Mouse (Mus musculus) forebrain, embryonic 12.5 days (tissue): Measurements from ENCODE around the gene Syt1. TPM values are rescaled to one million over a fixed set of nuclear protein-coding genes. Genes with fewer than 3 reads are reported as not detected.

ENCODE experiments used
- ATAC-seq: fragments of 200-750 bp; cut with Nextera tagmentation; 2 replicates; pipeline ENCODE4 v1.8.0; 2017; ENCODE audit warnings: moderate TSS enrichment; ENCODE audit not compliant: low FRiP score
- H3K27ac ChIP-seq: fragments of 300-500 bp; sonication (generic); 2 replicates; pipeline ENCODE4 v1.5.1; 2016; ENCODE audit warnings: mild to moderate bottlenecking
- H3K27me3 ChIP-seq: fragments of 300-500 bp; sonication (generic); 2 replicates; pipeline ENCODE4 v1.6.1; 2016; ENCODE audit warnings: mild to moderate bottlenecking
- H3K36me3 ChIP-seq: fragments of 300-500 bp; sonication (generic); replicated peaks from 2 replicates; pipeline ENCODE4 v1.6.1; 2016; ENCODE audit warnings: mild to moderate bottlenecking
- H3K4me1 ChIP-seq: fragments of 300-500 bp; sonication (generic); 2 replicates; pipeline ENCODE4 v1.6.1; 2016
- H3K4me2 ChIP-seq: fragments of 300-500 bp; sonication (generic); 2 replicates; pipeline ENCODE4 v1.6.1; 2016; ENCODE audit warnings: mild to moderate bottlenecking, moderate library complexity
- H3K4me3 ChIP-seq: fragments of 300-500 bp; sonication (generic); replicated peaks from 2 replicates; pipeline ENCODE4 v1.5.1; 2016; ENCODE audit warnings: mild to moderate bottlenecking
- H3K9ac ChIP-seq: fragments of 300-500 bp; sonication (generic); 2 replicates; pipeline ENCODE4 v1.6.1; 2016; ENCODE audit warnings: mild to moderate bottlenecking
- H3K9me3 ChIP-seq: fragments of 300-500 bp; sonication (generic); 2 replicates; pipeline ENCODE4 v1.6.1; 2016
- WGBS: fragments of 180-500 bp; shearing (Covaris S2); methylation state at CpG from one replicate; pipeline ENCODE4 v1.1.7; 2016; 5-methylcytosine and 5-hydroxymethylcytosine counted together
- polyA plus RNA-seq: library from polyadenylated mRNA; unstranded; fragments of >200 nt; fragmentation: Nextera tagmentation; extraction: Ambion mirVana; gene quantifications from 2 replicates; pipeline ENCODE4 v1.2.1, GENCODE M21; 2016

The Syt1 gene
- polyA plus RNA-seq, 1 experiment from 2014 or later: 33.7 TPM

GRCm38 (mm10) chr10:108582397-108582730, 428.4 kb downstream of the Syt1 start:
- 83% methylated on average over 3 of the region's 3 CpGs for WGBS
- no peaks in the 10 kb centered on the region for H3K9me3 ChIP-seq
- no peak for ATAC-seq
- no peak overlapping the region for H3K4me3 ChIP-seq
- H3K36me3 ChIP-seq: no peaks in the 10 kb centered on the region
- H3K27me3 ChIP-seq: no peaks in the 10 kb centered on the region
- no peak overlapping the region for H3K9ac ChIP-seq
- no peak overlapping the region for H3K27ac ChIP-seq
- H3K4me2 ChIP-seq: no peak overlapping the region
- peaks cover 20% of the 10 kb centered on the region for H3K4me1 ChIP-seq

GRCm38 (mm10) chr10:108581555-108582396, 429.0 kb downstream of the Syt1 start:
- H3K9me3 ChIP-seq: no peaks in the 10 kb centered on the region
- H3K27ac ChIP-seq: 0 out of 2 replicates have a peak overlapping the region, but pooled peaks have one; percentile 19
- no peaks in the 10 kb centered on the region for H3K27me3 ChIP-seq
- no peak overlapping the region for H3K4me3 ChIP-seq
- 0 out of 2 replicates have a peak, but pooled peaks have one; percentile 16 for ATAC-seq
- H3K4me1 ChIP-seq: peaks cover 20% of the 10 kb centered on the region
- no peaks in the 10 kb centered on the region for H3K36me3 ChIP-seq
- 63% methylated on average over 12 of the region's 12 CpGs for WGBS
- no peak overlapping the region for H3K4me2 ChIP-seq
- H3K9ac ChIP-seq: no peak overlapping the region

- ATAC-seq: peak; percentile 58
- Histone ChIP-seq H3K4me1 (peaks cover 20% of the 10 kb centered on the region), H3K36me3 (no peaks in the 10 kb centered on the region), H3K4me2 (no peak overlapping the region), H3K4me3 (no peak overlapping the region), H3K27ac (no peak overlapping the region), H3K9ac (no peak overlapping the region), H3K27me3 (no peaks in the 10 kb centered on the region), H3K9me3 (no peaks in the 10 kb centered on the region)
- 40% methylated on average over 9 of the region's 9 CpGs for WGBS
Observed at GRCm38 (mm10) chr10:108580786-108581420, 429.9 kb downstream of the Syt1 start.

- H3K4me1 ChIP-seq: peaks cover 20% of the 10 kb centered on the region
- no peaks in the 10 kb centered on the region for H3K27me3 ChIP-seq
- H3K27ac ChIP-seq: no peak overlapping the region
- H3K9me3 ChIP-seq: no peaks in the 10 kb centered on the region
- no peak for ATAC-seq
- H3K36me3 ChIP-seq: no peaks in the 10 kb centered on the region
- H3K4me3 ChIP-seq: no peak overlapping the region
- H3K9ac ChIP-seq: no peak overlapping the region
- 88% methylated on average over 4 of the region's 4 CpGs for WGBS
- no peak overlapping the region for H3K4me2 ChIP-seq
Observed at GRCm38 (mm10) chr10:108579396-108579795, 431.4 kb downstream of the Syt1 start.

GRCm38 (mm10) chr10:108577611-108578010, 433.2 kb downstream of the Syt1 start:
- H3K4me1 ChIP-seq: peaks cover 16% of the 10 kb centered on the region
- H3K4me3 ChIP-seq: no peak overlapping the region
- no peak overlapping the region for H3K4me2 ChIP-seq
- no peak for ATAC-seq
- H3K36me3 ChIP-seq: no peaks in the 10 kb centered on the region
- no peak overlapping the region for H3K9ac ChIP-seq
- no peaks in the 10 kb centered on the region for H3K27me3 ChIP-seq
- no peaks in the 10 kb centered on the region for H3K9me3 ChIP-seq
- no peak overlapping the region for H3K27ac ChIP-seq

- H3K4me3 ChIP-seq: no peak overlapping the region
- H3K4me1 ChIP-seq: peaks cover 13% of the 10 kb centered on the region
- no peak for ATAC-seq
- no peaks in the 10 kb centered on the region for H3K36me3 ChIP-seq
- no peak overlapping the region for H3K9ac ChIP-seq
- H3K4me2 ChIP-seq: no peak overlapping the region
- no peaks in the 10 kb centered on the region for H3K27me3 ChIP-seq
- H3K27ac ChIP-seq: no peak overlapping the region
- WGBS: 72% methylated on average over 4 of the region's 4 CpGs
- H3K9me3 ChIP-seq: no peaks in the 10 kb centered on the region
Observed at GRCm38 (mm10) chr10:108572764-108573163, 438.0 kb downstream of the Syt1 start.

GRCm38 (mm10) chr10:108571104-108571503, 439.7 kb downstream of the Syt1 start:
- H3K27me3 ChIP-seq: no peaks in the 10 kb centered on the region
- H3K9me3 ChIP-seq: no peaks in the 10 kb centered on the region
- WGBS: 58% methylated on average over 5 of the region's 5 CpGs
- no peak overlapping the region for H3K9ac ChIP-seq
- ATAC-seq: no peak
- H3K36me3 ChIP-seq: no peaks in the 10 kb centered on the region
- no peak overlapping the region for H3K27ac ChIP-seq
- peaks cover 13% of the 10 kb centered on the region for H3K4me1 ChIP-seq
- H3K4me2 ChIP-seq: no peak overlapping the region
- no peak overlapping the region for H3K4me3 ChIP-seq

GRCm38 (mm10) chr10:108569568-108570139, 441.1 kb downstream of the Syt1 start:
- no peaks in the 10 kb centered on the region for H3K36me3 ChIP-seq
- H3K27me3 ChIP-seq: no peaks in the 10 kb centered on the region
- H3K27ac ChIP-seq: no peak overlapping the region
- no peak overlapping the region for H3K4me3 ChIP-seq
- 57% methylated on average over 6 of the region's 6 CpGs for WGBS
- H3K9ac ChIP-seq: no peak overlapping the region
- peaks cover 13% of the 10 kb centered on the region for H3K4me1 ChIP-seq
- no peak overlapping the region for H3K4me2 ChIP-seq
- H3K9me3 ChIP-seq: no peaks in the 10 kb centered on the region
- peak; percentile 47; the same call in 1 of the 2 replicates for ATAC-seq

GRCm38 (mm10) chr10:108568925-108569324, 441.9 kb downstream of the Syt1 start:
- 49% methylated on average over 6 of the region's 6 CpGs for WGBS
- no peaks in the 10 kb centered on the region for H3K36me3 ChIP-seq
- H3K9me3 ChIP-seq: no peaks in the 10 kb centered on the region
- H3K27me3 ChIP-seq: no peaks in the 10 kb centered on the region
- H3K4me3 ChIP-seq: no peak overlapping the region
- no peak for ATAC-seq
- H3K27ac ChIP-seq: no peak overlapping the region
- no peak overlapping the region for H3K4me2 ChIP-seq
- H3K9ac ChIP-seq: no peak overlapping the region
- peaks cover 13% of the 10 kb centered on the region for H3K4me1 ChIP-seq

- ATAC-seq: peak; percentile 25; the same call in 1 of the 2 replicates
- no peaks in the 10 kb centered on the region for H3K9me3 ChIP-seq
- H3K9ac ChIP-seq: no peak overlapping the region
- H3K27ac ChIP-seq: no peak overlapping the region
- WGBS: 11% methylated on average over 8 of the region's 8 CpGs
- H3K4me1 ChIP-seq: peaks cover 13% of the 10 kb centered on the region
- no peak overlapping the region for H3K4me3 ChIP-seq
- H3K27me3 ChIP-seq: no peaks in the 10 kb centered on the region
- H3K4me2 ChIP-seq: no peak overlapping the region
- H3K36me3 ChIP-seq: no peaks in the 10 kb centered on the region
Observed at GRCm38 (mm10) chr10:108568136-108568535, 442.6 kb downstream of the Syt1 start.

GRCm38 (mm10) chr10:108567456-108567855, 443.3 kb downstream of the Syt1 start:
- WGBS: 95% methylated on average over 6 of the region's 6 CpGs

GRCm38 (mm10) chr10:108559607-108559908, 451.2 kb downstream of the Syt1 start:
- ATAC-seq: peak; percentile 64; the same call in 1 of the 2 replicates
- no peak overlapping the region for H3K4me2 ChIP-seq
- peaks cover 7% of the 10 kb centered on the region; the same call in 1 of the 2 replicates for H3K4me1 ChIP-seq
- no peaks in the 10 kb centered on the region for H3K9me3 ChIP-seq
- no peak overlapping the region for H3K9ac ChIP-seq
- H3K4me3 ChIP-seq: no peak overlapping the region
- H3K27ac ChIP-seq: peak overlapping the region; percentile 65
- no peaks in the 10 kb centered on the region for H3K36me3 ChIP-seq
- 66% methylated on average over 2 of the region's 2 CpGs for WGBS
- H3K27me3 ChIP-seq: no peaks in the 10 kb centered on the region

More at GRCm38 (mm10) chr10:108567456-108567855, 443.3 kb downstream of the Syt1 start:
- H3K9me3 ChIP-seq: no peaks in the 10 kb centered on the region
- no peak overlapping the region for H3K27ac ChIP-seq
- H3K4me3 ChIP-seq: no peak overlapping the region
- H3K4me1 ChIP-seq: peaks cover 13% of the 10 kb centered on the region
- no peak for ATAC-seq
- no peak overlapping the region for H3K9ac ChIP-seq
- no peak overlapping the region for H3K4me2 ChIP-seq
- H3K36me3 ChIP-seq: no peaks in the 10 kb centered on the region
- no peaks in the 10 kb centered on the region for H3K27me3 ChIP-seq
